Mouse (Mus musculus): Measurements from ENCODE around the gene Bicc1. TPM values are rescaled to one million over a fixed set of nuclear protein-coding genes. Genes with fewer than 3 reads are reported as not detected.

Bicc1 gene
- total and polyA plus RNA-seq, 3 experiments: not detected

GRCm38 (mm10) chr10:71008721-71009120 is 150.8 kb downstream of the Bicc1 start:
- Histone ChIP-seq H3K36me3 (ENCODE audit: control insufficient read depth in 1 of 2, insufficient read depth in 2 of 2, low read length in 2 of 2) (no peaks in the 10 kb centered on the region), H3K9ac (ENCODE audit: control insufficient read depth, low read depth, low read length, poor library complexity, severe bottlenecking) (no peak overlapping the region), H3K4me3 (ENCODE audit: control insufficient read depth in 1 of 2, insufficient read depth in 1 of 2, low read depth in 2 of 2, low read length in 2 of 2) (no peak overlapping the region), H3K27me3 (ENCODE audit: control insufficient read depth in 1 of 2, insufficient read depth in 2 of 2, low read length in 2 of 2) (no peaks in the 10 kb centered on the region), H3K9me3 (replicated peaks; ENCODE audit: insufficient read depth, low read length) (no peaks in the 10 kb centered on the region), H3K4me1 (ENCODE audit: control insufficient read depth in 1 of 2, insufficient read depth in 2 of 2, low read length in 2 of 2) (no peaks in the 10 kb centered on the region), H3K79me2 (ENCODE audit: control insufficient read depth, insufficient read depth, low read length, poor library complexity) (no peaks in the 10 kb centered on the region), H3K27ac (ENCODE audit: control insufficient read depth, low read depth, low read length) (no peak overlapping the region)
- DNase-seq (ENCODE audit: low read depth, low spot score): no peak
- no peak for TF ChIP-seq USF1 (IDR thresholded peaks at IDR 0.05; ENCODE audit: low read depth, low read length)
- no peak for TF ChIP-seq MYB (IDR thresholded peaks at IDR 0.05; ENCODE audit: low read depth, low read length)
- no peak for TF ChIP-seq USF2 (IDR thresholded peaks at IDR 0.05; ENCODE audit: borderline replicate concordance in 1 of 2, insufficient read depth in 1 of 2, low read depth in 1 of 2, low read length in 2 of 2)

DNA sequence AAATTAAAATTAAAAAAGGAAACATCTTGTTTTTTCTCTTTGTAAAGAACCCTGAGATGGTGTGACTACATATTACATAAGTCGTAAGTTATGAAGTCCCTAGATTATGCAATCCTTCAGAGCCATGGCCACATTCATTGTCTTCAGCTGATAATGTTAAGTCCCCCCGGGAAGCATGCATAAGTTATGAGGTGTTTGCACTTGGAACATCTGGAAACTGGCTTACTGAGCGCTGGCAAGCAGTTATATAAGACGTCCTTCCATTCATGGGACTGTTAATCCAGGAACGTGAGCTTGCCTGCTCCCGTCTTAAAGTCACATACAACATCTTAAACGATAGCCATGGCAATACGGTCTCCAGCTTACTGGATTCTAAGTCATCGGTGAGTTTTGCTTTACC is 151.5 kb downstream of the Bicc1 start:
- no peak for DNase-seq (ENCODE audit: low read depth, low spot score)
- no peaks in the 10 kb centered on the region for H3K79me2 ChIP-seq (ENCODE audit: control insufficient read depth, insufficient read depth, low read length, poor library complexity)
- no peaks in the 10 kb centered on the region for H3K36me3 ChIP-seq (ENCODE audit: control insufficient read depth in 1 of 2, insufficient read depth in 2 of 2, low read length in 2 of 2)
- H3K4me3 ChIP-seq (ENCODE audit: control insufficient read depth in 1 of 2, insufficient read depth in 1 of 2, low read depth in 2 of 2, low read length in 2 of 2): no peak overlapping the region
- H3K9me3 ChIP-seq (replicated peaks; ENCODE audit: insufficient read depth, low read length): no peaks in the 10 kb centered on the region
- no peak overlapping the region for H3K27ac ChIP-seq (ENCODE audit: control insufficient read depth, low read depth, low read length)
- H3K4me1 ChIP-seq (ENCODE audit: control insufficient read depth in 1 of 2, insufficient read depth in 2 of 2, low read length in 2 of 2): no peaks in the 10 kb centered on the region
- TF ChIP-seq MAFK (IDR thresholded peaks at IDR 0.05; ENCODE audit: borderline replicate concordance, low read depth, low read length) (no peak), RAD21 (IDR thresholded peaks at IDR 0.05; ENCODE audit: low read depth, low read length) (no peak), ETS1 (IDR thresholded peaks at IDR 0.05; ENCODE audit: low read depth, low read length) (no peak), USF1 (IDR thresholded peaks at IDR 0.05; ENCODE audit: low read depth, low read length) (no peak), NRF1 (IDR thresholded peaks at IDR 0.05; ENCODE audit: insufficient read depth, low read depth, low read length, poor library complexity, severe bottlenecking) (no peak), ZC3H11A (IDR thresholded peaks at IDR 0.05; ENCODE audit: low read depth, low read length) (no peak), POLR2A (IDR thresholded peaks at IDR 0.05; ENCODE audit: control insufficient read depth in 1 of 2, insufficient read depth in 1 of 2, low read depth in 1 of 2, low read length in 2 of 2, poor library complexity in 1 of 2) (no peak), HCFC1 (IDR thresholded peaks at IDR 0.05; ENCODE audit: low read depth, low read length) (no peak), CHD2 (IDR thresholded peaks at IDR 0.05; ENCODE audit: low read length) (no peak), MAX (IDR thresholded peaks at IDR 0.05; ENCODE audit: low read length) (no peak)
- no peaks in the 10 kb centered on the region for H3K27me3 ChIP-seq (ENCODE audit: control insufficient read depth in 1 of 2, insufficient read depth in 2 of 2, low read length in 2 of 2)
- no peak overlapping the region for H3K9ac ChIP-seq (ENCODE audit: control insufficient read depth, low read depth, low read length, poor library complexity, severe bottlenecking)

DNA sequence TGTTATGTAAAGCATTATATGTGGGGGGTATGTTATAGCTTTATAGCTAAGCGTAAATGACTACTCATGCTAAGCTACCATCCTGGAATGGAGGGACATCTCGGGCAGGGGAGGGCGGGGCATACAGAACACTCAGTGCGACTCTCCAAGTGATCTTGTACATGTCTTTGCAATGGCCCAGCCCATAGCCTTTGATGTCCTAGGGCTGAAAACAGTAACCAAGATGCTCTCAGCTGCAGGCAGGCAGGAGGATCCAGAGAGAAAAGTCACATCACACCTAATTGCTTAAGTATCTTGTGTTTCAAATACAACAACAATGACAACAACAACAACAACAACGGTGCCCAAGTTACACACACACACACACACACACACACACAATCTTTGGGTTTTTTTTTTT is 152.0 kb downstream of the Bicc1 start:
- Histone ChIP-seq H3K9ac (ENCODE audit: control insufficient read depth, low read depth, low read length, poor library complexity, severe bottlenecking) (no peak overlapping the region), H3K27ac (ENCODE audit: control insufficient read depth, low read depth, low read length) (no peak overlapping the region), H3K9me3 (replicated peaks; ENCODE audit: insufficient read depth, low read length) (no peaks in the 10 kb centered on the region), H3K79me2 (ENCODE audit: control insufficient read depth, insufficient read depth, low read length, poor library complexity) (no peaks in the 10 kb centered on the region), H3K4me3 (ENCODE audit: control insufficient read depth in 1 of 2, insufficient read depth in 1 of 2, low read depth in 2 of 2, low read length in 2 of 2) (no peak overlapping the region), H3K36me3 (ENCODE audit: control insufficient read depth in 1 of 2, insufficient read depth in 2 of 2, low read length in 2 of 2) (no peaks in the 10 kb centered on the region), H3K27me3 (ENCODE audit: control insufficient read depth in 1 of 2, insufficient read depth in 2 of 2, low read length in 2 of 2) (no peaks in the 10 kb centered on the region), H3K4me1 (ENCODE audit: control insufficient read depth in 1 of 2, insufficient read depth in 2 of 2, low read length in 2 of 2) (no peaks in the 10 kb centered on the region)
- TF ChIP-seq SMC3 (IDR thresholded peaks at IDR 0.05; ENCODE audit: low read depth, low read length) (no peak), KAT2A (conservative IDR thresholded peaks at IDR 0.05; ENCODE audit: low read depth, low read length) (no peak), USF1 (IDR thresholded peaks at IDR 0.05; ENCODE audit: low read depth, low read length) (no peak), MAZ (IDR thresholded peaks at IDR 0.05; ENCODE audit: low read depth, low read length) (no peak), ZNF384 (IDR thresholded peaks at IDR 0.05; ENCODE audit: low read depth, low read length) (no peak), CHD1 (IDR thresholded peaks at IDR 0.05; ENCODE audit: low read depth, low read length) (no peak), EP300 (IDR thresholded peaks at IDR 0.05; ENCODE audit: low read depth in 1 of 2, low read length in 2 of 2) (no peak), UBTF (IDR thresholded peaks at IDR 0.05; ENCODE audit: borderline replicate concordance, insufficient read depth, low read depth, low read length) (no peak), MYC (IDR thresholded peaks at IDR 0.05; ENCODE audit: low read depth, low read length) (no peak), ELF1 (IDR thresholded peaks at IDR 0.05; ENCODE audit: low read depth, low read length) (no peak)
- DNase-seq (ENCODE audit: low read depth, low spot score): no peak

Measured in MEL (cell line).